Mouse (Mus musculus) common myeloid progenitor, adult 5-6 weeks (primary cell): ENCODE measurements at regions not wholly inside any gene's neighbourhood (a gene's known extent, or its start where the extent isn't known, plus 50 kb on each side); places are given as distances from the start of the nearest gene placed in this dataset.

Source experiments
- ATAC-seq: replicated peaks from 2 replicates; pipeline ENCODE4 v1.8.0; 2016; ENCODE audit warnings: low read depth, mild to moderate bottlenecking, moderate TSS enrichment, inconsistent platforms; ENCODE audit not compliant: poor library complexity, severe bottlenecking

DNA sequence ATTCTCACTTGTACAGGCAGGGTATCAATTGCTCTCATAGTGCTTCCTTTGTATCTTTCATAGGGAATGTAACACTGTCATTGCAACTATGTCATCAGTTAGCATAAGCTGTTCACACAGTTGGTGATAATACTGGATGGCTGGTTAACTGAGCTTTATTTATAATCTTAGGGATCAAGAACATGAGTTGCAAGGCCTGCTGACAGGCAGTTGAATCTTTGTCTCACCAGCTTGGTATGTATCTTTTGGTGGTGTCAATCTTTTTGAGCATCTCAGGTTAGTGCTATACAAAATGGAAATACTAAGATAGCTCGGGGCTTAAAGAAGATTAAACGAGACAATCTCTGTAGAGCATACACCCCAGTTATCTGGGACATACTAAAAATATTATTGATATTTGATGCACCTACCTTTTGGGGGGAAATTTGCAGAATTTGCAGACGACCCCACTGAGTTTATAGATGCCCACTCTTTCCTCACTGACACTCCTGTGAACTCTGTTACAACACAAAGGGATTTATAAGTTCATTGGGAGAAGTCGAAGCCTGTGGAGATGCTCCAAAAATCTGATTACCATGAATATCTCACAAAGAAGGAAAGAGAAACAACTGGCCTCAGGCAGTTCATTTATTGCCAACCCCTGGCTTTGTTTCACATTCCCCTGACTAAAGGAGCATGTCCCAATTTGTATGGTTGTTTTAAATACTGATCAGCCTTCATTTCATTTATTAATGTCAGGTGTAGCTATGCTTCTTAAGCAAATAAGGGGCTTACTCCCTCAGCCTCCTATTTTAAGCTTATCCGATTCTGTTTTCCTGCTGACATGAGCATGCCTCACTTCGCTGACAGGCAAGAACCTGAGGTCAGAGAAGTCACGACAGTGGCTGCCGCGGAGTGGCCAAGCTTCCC is 193.5 kb downstream of the Fndc1 start:
- ATAC-seq, result no peak

DNA sequence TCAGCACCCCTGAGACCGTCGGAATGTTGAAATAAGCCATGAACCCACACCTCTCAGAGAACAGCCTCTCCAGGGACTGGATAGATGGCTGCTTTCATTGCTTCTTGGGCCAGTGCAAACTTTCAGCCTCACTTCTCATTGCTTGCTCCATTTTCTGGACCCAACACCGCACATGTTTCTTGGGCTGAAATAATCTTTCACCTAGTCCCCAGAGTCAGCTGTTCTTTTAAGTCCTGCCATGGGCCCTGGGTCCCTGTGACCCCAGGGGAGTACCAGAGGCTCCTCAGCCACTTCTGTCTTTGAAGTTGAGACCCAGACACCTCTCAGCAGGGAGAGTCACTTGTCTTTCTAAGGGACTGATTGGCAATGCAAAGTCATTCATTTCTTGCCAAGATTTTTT is 201.4 kb downstream of the Fndc1 start:
- no peak for ATAC-seq

DNA sequence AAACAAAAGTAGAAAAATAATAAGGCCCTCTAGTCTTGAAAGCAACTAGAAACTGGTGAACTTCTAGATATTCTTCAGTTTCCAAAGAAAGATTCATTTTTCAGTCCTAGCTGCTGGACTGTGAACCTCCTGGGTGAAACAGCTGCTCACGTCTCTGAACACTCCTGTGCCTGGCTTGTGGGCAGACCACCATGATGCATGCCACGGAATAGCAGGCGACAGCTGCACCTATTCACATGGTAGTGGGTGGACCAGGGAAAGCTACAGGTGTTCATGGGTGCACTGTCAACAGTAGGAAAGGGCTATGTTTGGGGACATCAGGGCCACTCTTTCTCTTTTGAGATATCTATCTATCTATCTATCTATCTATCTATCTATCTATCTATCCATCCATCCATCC is 203.7 kb downstream of the Fndc1 start:
- ATAC-seq, result no peak

DNA sequence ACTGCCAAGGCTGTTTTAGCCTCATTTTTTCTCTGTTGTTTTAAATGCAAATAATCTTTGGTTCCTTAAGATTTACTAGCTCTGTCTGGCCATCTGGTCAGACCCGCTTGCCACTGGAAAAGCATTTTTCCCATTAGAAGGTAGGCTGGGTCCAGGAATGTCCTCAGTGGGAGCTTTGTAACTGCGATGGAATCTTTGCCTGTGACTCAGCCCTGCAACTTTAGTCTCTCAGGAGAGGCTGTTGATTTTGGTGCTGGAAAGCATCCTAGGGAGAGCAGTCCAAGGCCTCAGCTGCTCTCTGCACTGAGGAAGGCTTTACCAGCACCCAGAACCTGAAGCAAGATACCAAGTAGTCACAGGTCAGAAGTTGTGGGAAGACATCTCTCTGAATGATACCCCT is 205.8 kb downstream of the Fndc1 start:
- ATAC-seq, result no peak

DNA sequence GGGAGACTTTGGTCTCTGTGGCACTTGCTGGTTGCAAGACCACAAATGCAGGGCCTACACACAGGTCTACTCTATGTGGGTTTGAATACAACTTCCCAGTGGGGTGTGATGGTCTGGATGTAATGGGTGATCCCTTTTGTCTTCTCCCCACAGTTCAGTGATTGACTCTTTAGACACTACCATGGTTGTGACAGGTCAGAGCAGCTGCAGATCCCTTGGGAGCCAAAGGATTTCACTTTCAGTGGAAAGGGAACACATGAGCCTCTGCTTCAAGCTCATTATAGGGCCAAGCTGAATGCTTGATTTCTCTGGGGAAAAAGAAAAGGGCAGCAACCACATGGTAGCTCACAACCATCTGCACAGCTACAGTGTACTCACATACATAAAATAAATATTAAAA is 206.9 kb downstream of the Fndc1 start:
- ATAC-seq, result no peak

DNA sequence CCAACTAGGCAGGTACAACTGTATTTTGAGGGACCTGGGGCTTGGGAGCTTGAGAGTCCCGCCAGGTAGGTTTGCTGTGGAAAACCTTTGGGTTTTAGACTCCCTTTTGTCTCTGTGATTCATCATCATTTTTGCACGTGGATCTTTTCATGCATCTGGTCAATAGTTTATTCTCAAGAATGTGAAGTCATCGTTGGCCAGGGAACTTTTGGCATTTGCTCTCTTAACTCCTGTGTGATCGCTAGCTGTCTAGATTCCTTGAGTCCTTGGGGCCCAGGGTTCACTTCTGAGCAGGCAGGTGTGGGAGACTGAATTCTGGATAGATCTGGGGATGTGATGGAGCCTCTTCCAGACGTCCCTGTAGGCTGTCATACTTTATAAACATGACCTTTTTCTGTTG is 207.5 kb downstream of the Fndc1 start:
- ATAC-seq, result no peak

DNA sequence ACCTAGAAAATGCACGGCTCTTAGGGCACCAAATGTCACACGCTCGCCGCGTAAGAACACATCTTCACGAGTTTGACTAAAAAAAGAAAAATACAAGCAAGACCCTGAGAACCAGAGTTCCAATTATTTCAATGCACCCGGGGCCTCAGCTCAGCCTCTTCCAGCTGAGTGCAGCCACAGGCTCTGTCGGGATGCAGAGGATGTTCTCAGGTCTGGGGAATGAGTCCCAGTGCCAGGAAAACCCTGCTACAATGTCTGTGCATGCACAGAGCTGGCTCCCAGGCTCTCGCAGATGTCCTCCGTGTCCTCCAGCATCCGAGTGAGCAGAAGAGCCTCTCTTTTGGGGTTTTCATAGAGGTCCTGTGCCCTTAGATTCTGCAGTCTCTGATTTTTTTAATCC is 219.1 kb downstream of the Fndc1 start:
- ATAC-seq, result no peak

DNA sequence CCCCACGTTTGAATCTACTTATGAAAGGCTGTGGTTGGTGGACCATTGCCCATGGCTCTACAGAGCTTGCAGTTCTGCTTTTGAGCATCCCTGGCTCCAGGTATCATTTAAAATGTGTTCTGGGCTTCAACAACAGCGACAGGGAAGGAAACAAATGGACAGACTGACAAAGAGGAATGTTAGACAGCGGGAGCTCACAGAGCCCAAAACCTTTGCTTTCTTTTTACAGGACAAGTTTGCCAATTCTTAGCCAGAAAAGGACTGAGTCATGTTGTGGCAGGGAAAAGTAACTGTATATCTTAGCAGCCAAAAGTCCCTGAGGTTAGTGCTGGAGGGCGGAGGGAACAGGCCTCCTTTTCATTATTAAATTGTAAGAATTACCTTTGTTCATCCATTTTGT is 219.7 kb downstream of the Fndc1 start:
- ATAC-seq, result no peak

DNA sequence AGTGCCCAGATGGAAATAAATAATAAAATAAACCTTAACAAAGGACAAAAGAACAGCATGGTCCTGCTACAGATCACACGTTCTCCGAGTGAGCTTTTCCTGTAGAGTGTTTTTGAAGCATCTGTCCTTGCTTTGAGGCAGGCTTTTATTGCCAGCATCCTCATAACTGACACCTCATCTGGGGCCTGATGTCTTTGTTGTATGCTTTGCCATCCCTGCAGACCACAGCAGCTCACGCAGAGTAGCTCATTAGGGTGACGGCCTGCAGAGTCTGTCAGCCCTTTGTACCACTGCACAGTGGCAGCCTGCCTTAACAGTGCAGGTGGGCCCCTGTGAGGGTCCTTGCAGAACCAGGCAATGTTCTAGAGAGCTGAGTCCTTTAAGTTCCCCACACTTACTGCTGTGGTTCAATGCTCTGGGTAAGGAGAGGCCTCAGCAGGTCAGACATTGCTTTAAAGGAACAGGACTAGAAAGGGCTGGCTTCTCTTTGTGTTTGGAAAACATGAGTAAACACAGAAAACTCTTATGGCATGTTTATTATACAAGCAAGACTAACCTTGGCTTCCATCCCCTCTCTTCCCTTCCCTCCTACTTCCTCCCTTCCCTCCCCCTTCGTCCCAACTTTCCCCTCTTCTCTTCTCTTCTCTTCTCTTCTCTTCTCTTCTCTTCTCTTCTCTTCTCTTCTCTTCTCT is 219.7 kb upstream of the Unc93a2 start:
- no peak for ATAC-seq

DNA sequence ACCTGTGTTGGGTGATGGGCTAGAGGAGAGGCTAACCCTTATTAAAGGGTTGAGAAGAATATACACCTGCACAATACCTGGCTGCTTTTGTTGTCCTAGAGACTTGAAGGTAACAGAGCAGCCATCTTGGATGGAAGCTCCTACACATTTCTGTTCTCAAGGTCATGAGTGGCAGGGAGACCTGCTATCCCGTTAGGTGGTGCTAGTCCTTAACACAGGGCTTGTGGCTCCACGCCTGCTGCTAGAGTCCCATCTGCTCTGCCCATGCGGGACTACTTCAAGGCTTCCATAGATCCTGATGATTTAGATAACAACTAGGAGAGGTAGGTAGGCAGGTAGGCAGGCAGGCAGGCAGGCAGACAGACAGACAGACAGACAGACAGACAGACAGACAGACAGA is 218.8 kb upstream of the Unc93a2 start:
- ATAC-seq, result no peak

DNA sequence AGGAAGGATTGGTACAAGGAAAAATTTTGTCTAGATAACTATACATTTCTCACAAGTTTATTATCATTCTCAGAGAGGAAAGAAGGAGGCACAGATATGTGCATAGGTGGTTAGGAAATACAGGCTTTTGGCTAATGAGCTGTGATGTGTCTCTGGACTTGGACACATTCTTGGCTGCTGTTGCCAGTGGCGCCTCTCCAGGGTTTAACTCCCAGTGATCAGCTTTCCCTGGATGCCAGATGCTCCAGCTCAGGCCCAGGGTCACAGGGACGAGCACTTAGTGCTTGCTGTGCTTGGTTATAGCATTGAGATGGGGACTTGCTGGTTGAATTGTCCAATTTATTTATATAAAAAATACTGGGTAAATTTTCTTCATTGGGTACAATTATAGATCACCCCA is 215.3 kb upstream of the Unc93a2 start:
- no peak for ATAC-seq

DNA sequence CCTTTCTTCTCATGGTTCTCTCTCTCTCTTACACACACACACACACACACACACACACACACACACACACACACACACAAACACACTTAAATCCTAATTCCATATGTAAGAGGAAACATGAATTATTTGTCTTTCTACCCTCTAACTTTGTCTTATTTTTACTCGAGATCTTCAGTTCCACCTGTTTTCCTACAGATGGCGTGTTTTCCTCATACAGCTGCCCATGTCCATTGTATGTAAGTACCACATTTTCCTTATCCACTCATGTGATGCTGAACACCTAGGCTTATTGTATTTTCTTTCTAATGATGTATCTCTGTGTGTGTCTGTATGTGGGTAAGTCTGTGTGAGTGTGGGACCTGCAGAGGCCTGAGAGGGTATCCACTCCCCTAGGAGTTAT is 212.2 kb upstream of the Unc93a2 start:
- ATAC-seq, result 0 out of 2 replicates have a peak, but pooled peaks have one; percentile 36

DNA sequence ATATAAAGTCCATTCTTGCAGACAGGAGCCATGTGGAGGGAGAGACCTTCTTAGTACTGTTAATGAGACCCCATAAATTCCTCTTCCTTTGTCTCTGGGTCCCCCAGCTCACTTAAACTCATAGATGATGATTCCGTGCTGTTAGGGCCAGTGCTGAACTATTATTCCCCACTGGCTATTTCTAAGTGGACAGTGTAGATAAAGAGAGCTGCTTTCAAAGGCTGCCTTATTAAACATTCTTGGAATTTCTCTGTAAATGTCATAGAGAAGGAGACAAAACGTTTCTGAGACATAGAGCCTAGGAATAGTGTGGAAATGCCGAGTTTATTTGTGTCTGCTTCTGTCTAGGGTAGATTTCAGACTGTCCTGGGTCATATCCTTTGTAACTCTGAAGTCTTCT is 209.5 kb upstream of the Unc93a2 start:
- ATAC-seq, result no peak

DNA sequence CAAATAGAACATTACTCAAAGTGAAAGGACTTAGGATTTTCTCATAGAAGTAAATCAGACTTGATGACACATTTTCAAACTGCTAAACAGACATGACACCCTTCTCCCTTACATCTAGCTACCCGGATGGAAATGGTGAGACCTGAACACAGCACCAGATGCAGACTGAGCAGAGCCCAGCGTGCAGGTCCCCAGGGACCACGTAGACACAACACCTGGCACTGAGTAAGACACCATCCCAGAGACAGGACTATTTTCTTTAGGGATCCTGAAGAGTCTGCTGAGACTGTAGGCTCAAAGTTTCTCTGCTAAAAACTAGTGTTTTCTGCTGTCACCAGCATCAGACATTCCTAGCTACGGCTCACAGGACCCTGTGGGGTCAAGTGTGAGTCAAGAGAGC is 207.2 kb upstream of the Unc93a2 start:
- ATAC-seq, result no peak

DNA sequence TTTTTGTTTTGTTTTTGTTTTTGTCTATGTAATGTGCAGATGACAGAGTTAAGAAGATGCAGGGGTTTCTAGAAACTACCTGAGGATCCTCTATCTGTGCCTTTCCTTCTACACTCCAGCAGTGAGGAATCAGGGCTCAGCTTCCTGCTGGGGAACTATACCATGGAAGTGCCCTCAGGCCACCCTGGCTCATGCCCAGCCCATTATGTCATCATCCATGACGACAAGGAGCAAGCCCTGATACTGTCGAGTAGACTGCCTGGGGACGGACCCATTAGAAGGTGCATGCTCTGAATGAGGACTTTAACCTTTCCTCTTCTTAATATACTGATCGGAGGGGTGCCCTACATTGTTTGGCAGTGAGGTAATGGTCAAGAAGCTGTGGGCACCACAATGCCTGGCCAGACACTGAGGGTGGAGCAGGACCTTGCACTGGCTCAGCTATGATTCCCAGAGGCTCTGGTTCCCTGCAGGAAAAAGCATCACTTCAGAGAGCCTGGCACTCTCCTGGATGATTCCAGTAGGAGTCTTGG is 197.7 kb upstream of the Unc93a2 start:
- ATAC-seq, result no peak

DNA sequence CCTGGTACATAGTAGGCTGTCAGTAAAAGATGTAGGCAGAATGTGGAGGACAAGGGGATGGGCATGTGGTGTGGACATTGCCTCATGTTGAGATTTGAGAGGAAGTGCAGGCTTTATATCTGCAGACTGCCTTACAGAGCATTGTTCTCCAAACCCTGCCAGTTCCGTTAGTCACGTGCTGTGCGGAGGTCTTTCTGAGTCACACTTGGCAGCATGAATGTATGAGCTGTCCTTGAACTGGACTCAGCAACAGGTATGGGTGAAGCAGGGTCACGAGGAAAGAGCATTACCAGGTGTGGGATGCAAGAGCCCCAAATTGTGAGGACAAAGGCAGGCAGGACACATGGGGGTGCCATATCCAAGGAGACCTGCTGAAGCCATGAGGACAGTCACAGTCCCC is 193.8 kb upstream of the Unc93a2 start:
- ATAC-seq, result no peak

DNA sequence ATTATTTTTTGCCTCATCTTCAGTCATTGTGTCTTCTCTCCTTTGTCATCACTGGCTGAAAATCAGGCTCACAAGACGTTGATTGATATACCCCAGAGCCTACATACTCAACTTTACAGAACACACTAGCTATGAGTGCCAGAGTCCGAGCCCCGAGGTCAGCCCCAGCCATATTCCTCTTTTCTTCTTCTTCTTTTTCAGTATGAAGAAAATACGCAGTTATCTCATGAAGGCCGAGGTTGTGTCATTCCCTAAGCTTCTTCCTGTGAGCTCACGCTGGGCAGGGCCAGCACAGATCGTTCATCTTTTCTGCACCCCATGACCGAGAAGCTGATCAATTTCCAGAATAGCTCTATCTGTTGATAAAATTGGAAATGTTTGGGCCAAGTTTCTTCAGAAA is 192.7 kb upstream of the Unc93a2 start:
- no peak for ATAC-seq

DNA sequence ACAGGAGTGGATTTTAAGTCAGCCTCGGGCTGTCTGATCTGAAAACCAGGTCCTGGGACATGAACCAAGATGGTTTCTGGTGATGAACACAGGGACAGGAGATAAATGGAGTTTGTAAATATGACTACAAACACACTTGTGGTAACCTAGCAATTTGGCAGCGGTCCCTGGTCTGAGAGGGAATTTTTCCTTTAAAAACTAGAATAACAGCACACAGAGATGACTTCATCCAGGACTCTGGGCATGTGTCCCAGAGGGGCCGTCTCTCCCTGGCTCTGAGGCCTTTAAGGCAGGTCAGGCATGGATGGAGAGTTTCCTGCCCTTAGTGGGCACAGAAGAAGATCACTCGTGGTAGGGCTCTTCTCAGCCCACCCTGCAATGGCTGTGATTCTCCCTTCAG is 192.0 kb upstream of the Unc93a2 start:
- no peak for ATAC-seq

DNA sequence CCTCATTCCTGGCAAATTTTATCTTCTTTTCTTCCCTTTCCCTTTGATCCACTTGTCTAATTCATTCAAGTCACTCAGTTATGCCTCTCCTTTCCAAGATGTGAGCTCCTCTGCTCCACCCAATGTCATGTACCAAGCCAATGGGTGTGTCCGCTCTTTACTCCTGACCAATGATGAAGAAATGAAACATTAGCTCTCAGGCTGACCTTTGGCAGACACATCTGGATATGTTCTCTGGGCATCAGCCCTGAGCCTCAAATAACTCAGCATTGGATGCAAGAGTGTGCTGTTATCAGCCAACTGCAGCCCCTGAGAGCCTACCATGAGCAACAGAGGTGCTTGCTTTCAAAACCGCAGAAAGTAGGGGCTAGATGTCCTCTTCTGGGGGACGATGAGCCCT is 186.2 kb upstream of the Unc93a2 start:
- ATAC-seq, result no peak

DNA sequence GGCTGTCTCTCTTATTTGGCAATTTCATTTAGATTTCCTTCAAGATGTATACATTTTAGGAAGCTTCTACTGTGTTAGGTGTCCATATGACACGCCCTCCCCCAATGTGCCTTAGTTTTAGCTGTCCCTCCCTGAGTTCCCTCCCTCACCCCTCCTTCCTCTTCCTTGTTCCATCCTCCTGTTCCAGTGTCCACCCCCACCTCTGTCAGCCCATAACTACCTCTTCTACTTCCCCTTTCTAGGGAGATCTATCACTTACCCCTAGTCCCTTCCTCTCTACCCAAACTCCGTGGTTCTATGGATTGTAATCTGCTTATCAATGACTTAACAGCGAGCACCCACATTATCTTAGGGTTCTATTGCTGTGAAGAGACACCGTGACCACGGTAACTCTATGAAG is 183.2 kb upstream of the Unc93a2 start:
- ATAC-seq, result peak; percentile 56; the same call in 1 of the 2 replicates

DNA sequence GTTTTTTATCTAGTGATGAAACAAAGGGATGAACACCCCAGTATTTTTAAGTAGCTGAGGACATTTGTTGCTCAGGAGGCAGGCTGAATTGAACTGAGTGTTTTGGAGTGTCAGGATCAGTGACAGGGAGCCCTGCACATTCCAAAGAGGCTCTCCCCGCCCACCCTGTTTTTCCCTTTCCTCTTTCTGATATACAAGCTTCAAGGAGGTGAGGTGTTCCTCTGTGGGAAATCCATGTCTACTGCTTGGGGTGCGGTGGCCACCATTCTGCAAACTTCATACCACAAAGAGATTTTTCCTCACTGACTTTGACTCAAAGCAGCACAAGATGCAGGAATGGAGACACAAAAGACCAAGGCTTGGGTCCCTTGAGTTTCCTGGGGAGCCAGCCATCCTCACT is 180.5 kb upstream of the Unc93a2 start:
- ATAC-seq, result no peak
